Mouse (Mus musculus): ENCODE measurements around the gene Itga4.

- no peak for TF ChIP-seq UBTF (IDR thresholded peaks at IDR 0.05; ENCODE audit: borderline replicate concordance, insufficient read depth, low read depth, low read length)
- no peak for TF ChIP-seq TCF12 (IDR thresholded peaks at IDR 0.05; ENCODE audit: low read depth, low read length)
- TF ChIP-seq EP300 (IDR thresholded peaks at IDR 0.05; ENCODE audit: low read depth in 1 of 2, low read length in 2 of 2) = no peak
- no peak for TF ChIP-seq CTCF (IDR thresholded peaks at IDR 0.05 in 2 of 3, conservative IDR thresholded peaks at IDR 0.05 in 1 of 3; ENCODE audit: control insufficient read depth in 1 of 3, insufficient read depth in 1 of 3, low read depth in 2 of 3, low read length in 3 of 3, poor library complexity in 1 of 3, severe bottlenecking in 1 of 3)
- no peak for TF ChIP-seq RAD21 (IDR thresholded peaks at IDR 0.05; ENCODE audit: low read depth, low read length)
- TF ChIP-seq GABPA (IDR thresholded peaks at IDR 0.05; ENCODE audit: low read depth, low read length) = no peak
- no peak for TF ChIP-seq GATA1 (IDR thresholded peaks at IDR 0.05; ENCODE audit: low read depth, low read length)
- no peak for TF ChIP-seq POLR2AphosphoS2 (IDR thresholded peaks at IDR 0.05; ENCODE audit: low read length)
- TF ChIP-seq ZMIZ1 (IDR thresholded peaks at IDR 0.05; ENCODE audit: low read depth, low read length) = no peak
- TF ChIP-seq TAL1 (IDR thresholded peaks at IDR 0.05; ENCODE audit: low read length) = no peak
- TF ChIP-seq POLR2A (IDR thresholded peaks at IDR 0.05; ENCODE audit: control insufficient read depth in 1 of 2, insufficient read depth in 1 of 2, low read depth in 1 of 2, low read length in 2 of 2, poor library complexity in 1 of 2) = no peak
Measured at GRCm38 (mm10) chr2:79268863-79269262, 13.6 kb downstream of the Itga4 start.

Data from MEL (cell line).